Comparison of ENCODE assay signal across 12 mouse cellular contexts in genomic region chr3:98065004-98065403, GRCm38 (mm10). TPM values are rescaled to one million over a fixed set of nuclear protein-coding genes. Genes with fewer than 3 reads are reported as not detected.
DNase-seq lines count a peak whose midpoint lies in the region; ATAC-seq and TF ChIP-seq lines count a peak whose summit lies in the region.
"Had no signal": no experiment of that assay in that cellular context is flagged by ENCODE, and none has a peak within 500 bp of the region (broad histone marks: within the 10 kb centered on the region; RNA-seq: fewer than 3 reads in every experiment).

No protein-coding gene starts in this region.

- 88% methylated on average over 8 of the region's 8 CpGs for WGBS in intestine, embryonic 14.5 days
- WGBS in intestine, postnatal 0 days: 89% methylated on average over 8 of the region's 8 CpGs
- 60% methylated on average over 8 of the region's 8 CpGs for WGBS in bone marrow, adult 2 months
- WGBS in limb, embryonic 10.5 days: 92% methylated on average over 8 of the region's 8 CpGs

- H3K79me2 ChIP-seq in MEL (ENCODE audit: control insufficient read depth, insufficient read depth, low read length, poor library complexity): peaks cover 5% of the 10 kb centered on the region

- no peak overlapping the region for H3K4me3 ChIP-seq in intestine, embryonic 14.5 days (ENCODE audit: low read depth, low read length)
- no peak overlapping the region for H3K4me3 ChIP-seq in intestine, postnatal 0 days (ENCODE audit: low read depth, low read length)
- no peak overlapping the region for H3K4me3 ChIP-seq in MEL (ENCODE audit: control insufficient read depth in 1 of 2, insufficient read depth in 1 of 2, low read depth in 2 of 2, low read length in 2 of 2)
- H3K4me3 ChIP-seq in bone marrow, adult 2 months (replicated peaks; ENCODE audit: control insufficient read depth, low read depth, low read length): no peak overlapping the region
- no peak overlapping the region for H3K4me3 ChIP-seq in limb, embryonic 10.5 days
- H3K4me3 ChIP-seq: midbrain, embryonic 13.5 days; neural tube, embryonic 12.5 days had no signal

- H3K9me3 ChIP-seq in intestine, embryonic 14.5 days (ENCODE audit: control insufficient read depth, low read length): no peaks in the 10 kb centered on the region
- no peaks in the 10 kb centered on the region for H3K9me3 ChIP-seq in intestine, postnatal 0 days (ENCODE audit: control insufficient read depth)
- H3K9me3 ChIP-seq in MEL (replicated peaks; ENCODE audit: insufficient read depth, low read length): no peaks in the 10 kb centered on the region
- H3K9me3 ChIP-seq in limb, embryonic 10.5 days (replicated peaks): no peaks in the 10 kb centered on the region
- H3K9me3 ChIP-seq: midbrain, embryonic 13.5 days; neural tube, embryonic 12.5 days had no signal

- TF ChIP-seq POLR2A in MEL (IDR thresholded peaks at IDR 0.05; ENCODE audit: control insufficient read depth in 1 of 2, insufficient read depth in 1 of 2, low read depth in 1 of 2, low read length in 2 of 2, poor library complexity in 1 of 2): no peak
- no peak for TF ChIP-seq POLR2A in bone marrow, adult 2 months (IDR thresholded peaks at IDR 0.05; ENCODE audit: borderline replicate concordance, control insufficient read depth, low read depth, low read length)

- peak; percentile 84 to 91 for TF ChIP-seq EP300 in MEL (IDR thresholded peaks at IDR 0.05; ENCODE audit: low read depth in 1 of 2, low read length in 2 of 2)

- no peak for TF ChIP-seq CTCF in intestine, postnatal 0 days (IDR thresholded peaks at IDR 0.05; ENCODE audit: low read depth)
- no peak for TF ChIP-seq CTCF in MEL (IDR thresholded peaks at IDR 0.05 in 2 of 3, conservative IDR thresholded peaks at IDR 0.05 in 1 of 3; ENCODE audit: control insufficient read depth in 1 of 3, insufficient read depth in 1 of 3, low read depth in 2 of 3, low read length in 3 of 3, poor library complexity in 1 of 3, severe bottlenecking in 1 of 3)
- no peak for TF ChIP-seq CTCF in bone marrow, adult 2 months (IDR thresholded peaks at IDR 0.05; ENCODE audit: control insufficient read depth, insufficient read depth, low read length)

- no peaks in the 10 kb centered on the region for H3K27me3 ChIP-seq in intestine, embryonic 14.5 days (replicated peaks; ENCODE audit: control insufficient read depth, insufficient read depth, low read length)
- no peaks in the 10 kb centered on the region for H3K27me3 ChIP-seq in intestine, postnatal 0 days (replicated peaks; ENCODE audit: control insufficient read depth, insufficient read depth, low read length)
- H3K27me3 ChIP-seq in MEL (ENCODE audit: control insufficient read depth in 1 of 2, insufficient read depth in 2 of 2, low read length in 2 of 2): no peaks in the 10 kb centered on the region
- 0 out of 2 replicates have a peak, but pooled peaks cover 3% of the 10 kb centered on the region for H3K27me3 ChIP-seq in limb, embryonic 10.5 days (ENCODE audit: low read depth, poor library complexity, severe bottlenecking)
- H3K27me3 ChIP-seq: midbrain, embryonic 13.5 days; neural tube, embryonic 12.5 days had no signal

- H3K27ac ChIP-seq in intestine, embryonic 14.5 days (ENCODE audit: low read depth): peak overlapping the region; percentile 92
- H3K27ac ChIP-seq in intestine, postnatal 0 days (ENCODE audit: low read depth, low read length): no peak overlapping the region
- H3K27ac ChIP-seq in MEL (ENCODE audit: control insufficient read depth, low read depth, low read length): peak overlapping the region; percentile 48
- peak overlapping the region; percentile 38; the same call in 1 of the 2 replicates for H3K27ac ChIP-seq in bone marrow, adult 2 months (ENCODE audit: control insufficient read depth, insufficient read depth, low read depth, low read length, poor library complexity)
- H3K27ac ChIP-seq in limb, embryonic 10.5 days: peak overlapping the region; percentile 91
- H3K27ac ChIP-seq: neural tube, embryonic 12.5 days had no signal

- ATAC-seq in intestine, embryonic 14.5 days (replicated peaks; ENCODE audit: low FRiP score, low TSS enrichment, low read depth): no peak
- ATAC-seq in intestine, postnatal 0 days: no peak
- ATAC-seq in CD4-positive, CD25-positive, alpha-beta regulatory T cell, adult 4 months: no peak
- ATAC-seq: midbrain, embryonic 13.5 days had no signal

- TF ChIP-seq RAD21 in MEL (IDR thresholded peaks at IDR 0.05; ENCODE audit: low read depth, low read length): no peak

- peaks cover 74% of the 10 kb centered on the region for H3K4me1 ChIP-seq in intestine, embryonic 14.5 days (replicated peaks; ENCODE audit: control insufficient read depth, insufficient read depth, low read length)
- peaks cover 3% of the 10 kb centered on the region; the same call in 1 of the 2 replicates for H3K4me1 ChIP-seq in intestine, postnatal 0 days (replicated peaks; ENCODE audit: control insufficient read depth, insufficient read depth, low read length)
- peaks cover 36 to 48% of the 10 kb centered on the region in 2 experiments for H3K4me1 ChIP-seq in MEL (ENCODE audit: control insufficient read depth in 1 of 2, insufficient read depth in 2 of 2, low read length in 2 of 2)
- peaks cover 10% of the 10 kb centered on the region for H3K4me1 ChIP-seq in bone marrow, adult 2 months (ENCODE audit: control insufficient read depth, insufficient read depth, low read length)
- peaks cover 82% of the 10 kb centered on the region for H3K4me1 ChIP-seq in limb, embryonic 10.5 days

- no peak for DNase-seq in intestine, embryonic 14.5 days (ENCODE audit: low spot score)
- peak; percentile 35 for DNase-seq in MEL (ENCODE audit: low read depth, low spot score)
- no peak for DNase-seq in limb, embryonic 10.5 days (ENCODE audit: low spot score)
- no peak for DNase-seq in retina, embryonic 14.5 days (ENCODE audit: low spot score)
- DNase-seq: adrenal gland, postnatal 25 days; cerebellum, adult 11 months; lung, postnatal 14 days had no signal

- no peak overlapping the region for H3K4me2 ChIP-seq in intestine, embryonic 14.5 days (ENCODE audit: low read length)
- H3K4me2 ChIP-seq in intestine, postnatal 0 days (replicated peaks; ENCODE audit: low read depth): no peak overlapping the region
- H3K4me2 ChIP-seq: midbrain, embryonic 13.5 days; neural tube, embryonic 12.5 days had no signal

- H3K36me3 ChIP-seq in intestine, embryonic 14.5 days (ENCODE audit: control insufficient read depth, insufficient read depth, low read length): no peaks in the 10 kb centered on the region
- H3K36me3 ChIP-seq in intestine, postnatal 0 days (ENCODE audit: control insufficient read depth, insufficient read depth): no peaks in the 10 kb centered on the region
- H3K36me3 ChIP-seq in MEL (ENCODE audit: control insufficient read depth in 1 of 2, insufficient read depth in 2 of 2, low read length in 2 of 2): peaks cover 0 to 51% of the 10 kb centered on the region in 2 experiments; a peak in 2 of 4 replicates
- H3K36me3 ChIP-seq in limb, embryonic 10.5 days: peaks cover 7% of the 10 kb centered on the region; the same call in 1 of the 2 replicates
- H3K36me3 ChIP-seq: midbrain, embryonic 13.5 days; neural tube, embryonic 12.5 days had no signal

- no peak overlapping the region for H3K9ac ChIP-seq in intestine, embryonic 14.5 days (ENCODE audit: low read length)
- H3K9ac ChIP-seq in intestine, postnatal 0 days (ENCODE audit: low read depth, low read length): no peak overlapping the region
- H3K9ac ChIP-seq in MEL (ENCODE audit: control insufficient read depth, low read depth, low read length, poor library complexity, severe bottlenecking): no peak overlapping the region
- H3K9ac ChIP-seq: midbrain, embryonic 13.5 days; neural tube, embryonic 12.5 days had no signal

TF ChIP-seq in MEL, 35 proteins besides CTCF, POLR2A, EP300 and RAD21:
- no peak for TF ChIP-seq USF1 (IDR thresholded peaks at IDR 0.05; ENCODE audit: low read depth, low read length)
- no peak for TF ChIP-seq MYC (IDR thresholded peaks at IDR 0.05; ENCODE audit: low read depth, low read length)
- TF ChIP-seq ZC3H11A (IDR thresholded peaks at IDR 0.05; ENCODE audit: low read depth, low read length): no peak
- TF ChIP-seq ETS1 (IDR thresholded peaks at IDR 0.05; ENCODE audit: low read depth, low read length): peak; percentile 66
- TF ChIP-seq SIN3A (IDR thresholded peaks at IDR 0.05; ENCODE audit: low read length): peak; percentile 43; the same call in 1 of the 2 replicates
- TF ChIP-seq TCF12 (IDR thresholded peaks at IDR 0.05; ENCODE audit: low read depth, low read length): peak; percentile 80
- TF ChIP-seq ZMIZ1 (IDR thresholded peaks at IDR 0.05; ENCODE audit: low read depth, low read length): no peak
- TF ChIP-seq E2F4 (IDR thresholded peaks at IDR 0.05; ENCODE audit: borderline replicate concordance, low read depth, low read length): no peak
- no peak for TF ChIP-seq POLR2AphosphoS5 (IDR thresholded peaks at IDR 0.05; ENCODE audit: borderline replicate concordance, low read depth, low read length)
- peak; percentile 40 for TF ChIP-seq RCOR1 (IDR thresholded peaks at IDR 0.05; ENCODE audit: low read depth, low read length)
- TF ChIP-seq MAFK (IDR thresholded peaks at IDR 0.05; ENCODE audit: borderline replicate concordance, low read depth, low read length): no peak
- TF ChIP-seq ZNF384 (IDR thresholded peaks at IDR 0.05; ENCODE audit: low read depth, low read length): no peak
- no peak for TF ChIP-seq BHLHE40 (IDR thresholded peaks at IDR 0.05; ENCODE audit: borderline replicate concordance, low read depth, low read length)
- TF ChIP-seq GATA1 (IDR thresholded peaks at IDR 0.05; ENCODE audit: low read depth, low read length): peak; percentile 80
- peak; percentile 52; the same call in 1 of the 2 replicates for TF ChIP-seq MYB (IDR thresholded peaks at IDR 0.05; ENCODE audit: low read depth, low read length)
- TF ChIP-seq GABPA (IDR thresholded peaks at IDR 0.05; ENCODE audit: low read depth, low read length): no peak
- no peak for TF ChIP-seq MAX (IDR thresholded peaks at IDR 0.05; ENCODE audit: low read length)
TF ChIP-seq in MEL: peak in this region for 6.

RNA-seq across cellular contexts. Expression of gene Notch2, which starts 51.7 kb away (rescaled TPM):
- polyA plus RNA-seq in intestine, embryonic 14.5 days (2014; fragmentation: Nextera tagmentation; extraction: Ambion mirVana): 30.0 and 30.8 TPM in 2 replicates
- polyA plus RNA-seq in intestine, postnatal 0 days (2015; fragmentation: Nextera tagmentation; extraction: Ambion mirVana): 4.9 and 5.1 TPM in 2 replicates
- total RNA-seq in MEL (2012; rRNA removed): 16.6 and 22.7 TPM in 2 replicates
- polyA plus RNA-seq in MEL (2012; ENCODE audit: insufficient read depth in 1 of 2, insufficient read length in 2 of 2, low read depth in 1 of 2, low replicate concordance in 2 of 2, missing spikeins in 1 of 2): 10 to 100 TPM; 16.2 to 36.6 TPM
- 10.0 and 22.9 TPM in 2 replicates for polyA plus RNA-seq in bone marrow, adult 2 months (2011; ENCODE audit: insufficient read depth, insufficient read length, low replicate concordance, missing spikeins)
- polyA plus RNA-seq in limb, embryonic 10.5 days (2016; fragmentation: Nextera tagmentation; extraction: Ambion mirVana): 22.7 and 29.6 TPM in 2 replicates
- polyA plus RNA-seq in CD4-positive, CD25-positive, alpha-beta regulatory T cell, adult 4 months (2017; shearing (Covaris generic)): 10 to 100 TPM; 13.9 to 18.8 TPM
